Mouse (Mus musculus) common myeloid progenitor, adult 5-6 weeks (primary cell): ENCODE results near the gene Lamb3. TPM values are rescaled to one million over a fixed set of nuclear protein-coding genes. Genes with fewer than 3 reads are reported as not detected.
"Not testable (repeated sequence)": the region's sequence is repeated elsewhere in the genome, so short reads cannot be mapped to it uniquely, and the experiment has no call there.

Experiments
- ATAC-seq: replicated peaks from 2 replicates; pipeline ENCODE4 v1.8.0; 2016; ENCODE audit warnings: low read depth, mild to moderate bottlenecking, moderate TSS enrichment, inconsistent platforms; ENCODE audit not compliant: poor library complexity, severe bottlenecking
- total RNA-seq: library from RNA; stranded (forward); fragments of 200-1000, 187-1606 nt; gene quantifications from 2 replicates; pipeline ENCODE4 v1.2.3, GENCODE M21; 2017

The Lamb3 gene
- total RNA-seq, 1 experiment from 2014 or later = 2.1 TPM

GRCm38 (mm10) chr1:193242238-193242637, 34.7 kb downstream of the Lamb3 start:
- peak; percentile 92 for ATAC-seq

GRCm38 (mm10) chr1:193242863-193243262, 35.4 kb downstream of the Lamb3 start:
- peak; percentile 59 for ATAC-seq

GRCm38 (mm10) chr1:193243571-193244193, 36.2 kb downstream of the Lamb3 start:
- no peak for ATAC-seq

- no peak for ATAC-seq
Measured at GRCm38 (mm10) chr1:193244235-193244634, 36.7 kb downstream of the Lamb3 start.

GRCm38 (mm10) chr1:193250026-193250425, 42.5 kb downstream of the Lamb3 start:
- ATAC-seq = no peak

GRCm38 (mm10) chr1:193251386-193251785, 43.9 kb downstream of the Lamb3 start:
- ATAC-seq = no peak

- ATAC-seq = no peak
Measured at GRCm38 (mm10) chr1:193252616-193253015, 45.1 kb downstream of the Lamb3 start.

- not testable (repeated sequence) for ATAC-seq
Measured at GRCm38 (mm10) chr1:193253895-193254294, 46.4 kb downstream of the Lamb3 start.

GRCm38 (mm10) chr1:193255032-193255431, 47.5 kb downstream of the Lamb3 start:
- no peak for ATAC-seq

- peak; percentile 66 for ATAC-seq
Measured at GRCm38 (mm10) chr1:193255488-193256288, 48.2 kb downstream of the Lamb3 start.

GRCm38 (mm10) chr1:193256289-193256577, 48.7 kb downstream of the Lamb3 start:
- ATAC-seq = no peak

- 0 out of 2 replicates have a peak, but pooled peaks have one; percentile 18 for ATAC-seq
Measured at GRCm38 (mm10) chr1:193256621-193257098, 49.2 kb downstream of the Lamb3 start.

GRCm38 (mm10) chr1:193259559-193259958, 52.1 kb downstream of the Lamb3 start:
- no peak for ATAC-seq

GRCm38 (mm10) chr1:193261897-193262548, 54.5 kb downstream of the Lamb3 start:
- ATAC-seq = no peak

GRCm38 (mm10) chr1:193263026-193263907, 55.8 kb downstream of the Lamb3 start:
- ATAC-seq = peak; percentile 15

GRCm38 (mm10) chr1:193263955-193264598, 56.6 kb downstream of the Lamb3 start, which contains the start of gene Hsd11b1:
TSS of gene Hsd11b1 (minus strand) at chr1:193264075.
- ATAC-seq = peak; percentile 81

GRCm38 (mm10) chr1:193265734-193266133, 58.2 kb downstream of the Lamb3 start:
- ATAC-seq = no peak

- ATAC-seq = no peak
Measured at GRCm38 (mm10) chr1:193270965-193271763, 63.7 kb downstream of the Lamb3 start.
